Comparison of ENCODE assay signal across 16 mouse cellular contexts in the genomic region with DNA sequence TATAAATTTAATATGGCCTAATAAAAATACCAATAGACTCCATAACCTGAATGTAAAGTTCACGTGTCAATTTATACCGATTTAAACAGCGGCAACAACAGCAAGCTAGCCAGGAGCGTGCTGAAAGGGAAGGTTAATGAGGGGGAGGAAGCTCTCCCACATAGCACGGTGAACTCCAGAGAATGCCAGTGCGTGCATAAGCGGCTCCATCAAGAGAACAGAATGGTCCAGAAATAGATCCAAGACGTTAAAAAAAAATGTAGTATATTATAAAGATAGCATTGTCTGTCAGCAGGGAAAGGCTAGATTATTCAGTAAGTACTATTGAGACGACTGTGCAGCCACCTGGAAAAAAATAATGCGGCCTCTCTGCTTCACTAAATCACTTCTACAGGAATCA. TPM values are rescaled to one million over a fixed set of nuclear protein-coding genes. Genes with fewer than 3 reads are reported as not detected.
"Had no signal": no experiment of that assay in that cellular context is flagged by ENCODE, and none has a peak within 500 bp of the region (broad histone marks: within the 10 kb centered on the region; RNA-seq: fewer than 3 reads in every experiment).

No protein-coding gene starts in this region.

- H3K4me2 ChIP-seq: limb, embryonic 15.5 days; liver, embryonic 12.5 days; lung, embryonic 15.5 days; midbrain, embryonic 11.5 days had no signal

- H3K4me1 ChIP-seq: limb, embryonic 15.5 days had no signal

- H3K36me3 ChIP-seq: limb, embryonic 15.5 days; liver, embryonic 12.5 days; lung, embryonic 15.5 days had no signal

- H3K27me3 ChIP-seq: limb, embryonic 15.5 days; liver, embryonic 12.5 days; lung, embryonic 15.5 days had no signal

- H3K9ac ChIP-seq: limb, embryonic 15.5 days; liver, embryonic 12.5 days; lung, embryonic 15.5 days had no signal

- H3K4me3 ChIP-seq: limb, embryonic 15.5 days; liver, embryonic 12.5 days; lung, embryonic 15.5 days; megakaryocyte, embryonic 14.5 days had no signal

- H3K9me3 ChIP-seq: limb, embryonic 15.5 days; liver, embryonic 12.5 days; lung, embryonic 15.5 days; megakaryocyte, embryonic 14.5 days had no signal

- ATAC-seq: liver, embryonic 12.5 days had no signal

- DNase-seq: kidney, adult 11 months; kidney, adult 9 months; kidney, postnatal 14 days; lung, postnatal 14 days; thymus, postnatal 36 days had no signal

- H3K27ac ChIP-seq: limb, embryonic 15.5 days; liver, embryonic 12.5 days; lung, embryonic 15.5 days; macrophage; stomach, postnatal 0 days had no signal

RNA-seq across cellular contexts. Expression of gene Fam186b, which starts 33.0 kb away (rescaled TPM):
- total RNA-seq: neutrophil, adult 5-6 weeks had no signal
- polyA plus RNA-seq: large intestine, adult 2 months; limb, embryonic 11.5 days; macrophage; neural tube, embryonic 11.5 days; stomach, postnatal 0 days had no signal

RNA-seq across cellular contexts. Expression of gene Kcnh3, which starts 38.0 kb away (rescaled TPM):
- polyA plus RNA-seq: liver, embryonic 12.5 days; macrophage had no signal
